Mouse (Mus musculus): ENCODE measurements at regions not wholly inside any gene's neighbourhood (a gene's known extent, or its start where the extent isn't known, plus 50 kb on each side); places are given as distances from the start of the nearest gene placed in this dataset.
A peak's percentile ranks its signal among the peaks of the same experiment; 100 is the strongest.

- Histone ChIP-seq H3K4me3 (no peak overlapping the region), H3K36me3 (no peaks in the 10 kb centered on the region), H3K9me3 (no peaks in the 10 kb centered on the region), H3K4me2 (no peak overlapping the region), H3K27ac (peak overlapping the region; percentile 90), H3K4me1 (peaks cover 19% of the 10 kb centered on the region), H3K9ac (no peak overlapping the region), H3K27me3 (no peaks in the 10 kb centered on the region)
- peak; percentile 90 for ATAC-seq (ENCODE audit: borderline replicate concordance, extremely low read depth, low FRiP score, low TSS enrichment)
- WGBS: 39% methylated on average over 5 of the region's 5 CpGs
Observed at GRCm38 (mm10) chr10:111893489-111893888, 79.0 kb upstream of the Krr1 start.

- H3K4me3 ChIP-seq: no peak overlapping the region
- peak overlapping the region; percentile 90 for H3K27ac ChIP-seq
- no peak overlapping the region for H3K4me2 ChIP-seq
- no peak overlapping the region for H3K9ac ChIP-seq
- no peaks in the 10 kb centered on the region for H3K27me3 ChIP-seq
- peaks cover 19% of the 10 kb centered on the region for H3K4me1 ChIP-seq
- no peaks in the 10 kb centered on the region for H3K36me3 ChIP-seq
- H3K9me3 ChIP-seq: no peaks in the 10 kb centered on the region
- 41% methylated on average over 8 of the region's 8 CpGs for WGBS
- peak; percentile 96 for ATAC-seq (ENCODE audit: borderline replicate concordance, extremely low read depth, low FRiP score, low TSS enrichment)
Observed at GRCm38 (mm10) chr10:111893941-111894340, 78.5 kb upstream of the Krr1 start.

GRCm38 (mm10) chr10:111897361-111897760, 75.1 kb upstream of the Krr1 start:
- H3K27ac ChIP-seq: 0 out of 2 replicates have a peak overlapping the region, but pooled peaks have one; percentile 0
- WGBS: 35% methylated on average over 3 of the region's 3 CpGs
- no peaks in the 10 kb centered on the region for H3K36me3 ChIP-seq
- no peak for ATAC-seq (ENCODE audit: borderline replicate concordance, extremely low read depth, low FRiP score, low TSS enrichment)
- no peak overlapping the region for H3K9ac ChIP-seq
- H3K4me2 ChIP-seq: no peak overlapping the region
- no peaks in the 10 kb centered on the region for H3K9me3 ChIP-seq
- H3K4me1 ChIP-seq: peaks cover 19% of the 10 kb centered on the region
- H3K4me3 ChIP-seq: no peak overlapping the region
- H3K27me3 ChIP-seq: no peaks in the 10 kb centered on the region

GRCm38 (mm10) chr10:111900723-111901716, 71.4 kb upstream of the Krr1 start:
- no peak overlapping the region for H3K9ac ChIP-seq
- ATAC-seq (ENCODE audit: borderline replicate concordance, extremely low read depth, low FRiP score, low TSS enrichment): no peak
- no peak overlapping the region for H3K4me3 ChIP-seq
- 71% methylated on average over 17 of the region's 17 CpGs for WGBS
- peaks cover 6% of the 10 kb centered on the region; the same call in 1 of the 2 replicates for H3K4me1 ChIP-seq
- H3K9me3 ChIP-seq: no peaks in the 10 kb centered on the region
- H3K4me2 ChIP-seq: no peak overlapping the region
- no peak overlapping the region for H3K27ac ChIP-seq
- no peaks in the 10 kb centered on the region for H3K36me3 ChIP-seq
- no peaks in the 10 kb centered on the region for H3K27me3 ChIP-seq

- H3K4me1 ChIP-seq: no peaks in the 10 kb centered on the region
- H3K27ac ChIP-seq: no peak overlapping the region
- no peak for ATAC-seq (ENCODE audit: borderline replicate concordance, extremely low read depth, low FRiP score, low TSS enrichment)
- H3K36me3 ChIP-seq: no peaks in the 10 kb centered on the region
- WGBS: 93% methylated on average over 8 of the region's 8 CpGs
- no peak overlapping the region for H3K4me2 ChIP-seq
- no peak overlapping the region for H3K4me3 ChIP-seq
- H3K9ac ChIP-seq: no peak overlapping the region
- H3K27me3 ChIP-seq: no peaks in the 10 kb centered on the region
- H3K9me3 ChIP-seq: no peaks in the 10 kb centered on the region
Observed at GRCm38 (mm10) chr10:111903956-111904355, 68.5 kb upstream of the Krr1 start.

GRCm38 (mm10) chr10:111907836-111908235, 64.6 kb upstream of the Krr1 start:
- Histone ChIP-seq H3K4me2 (no peak overlapping the region), H3K4me1 (no peaks in the 10 kb centered on the region), H3K36me3 (no peaks in the 10 kb centered on the region), H3K9me3 (no peaks in the 10 kb centered on the region), H3K4me3 (no peak overlapping the region), H3K27me3 (no peaks in the 10 kb centered on the region), H3K9ac (no peak overlapping the region), H3K27ac (no peak overlapping the region)
- WGBS: 76% methylated on average over 5 of the region's 5 CpGs
- ATAC-seq (ENCODE audit: borderline replicate concordance, extremely low read depth, low FRiP score, low TSS enrichment): no peak

- ATAC-seq (ENCODE audit: borderline replicate concordance, extremely low read depth, low FRiP score, low TSS enrichment): no peak
- no peaks in the 10 kb centered on the region for H3K4me1 ChIP-seq
- WGBS: 83% methylated on average over 6 of the region's 6 CpGs
Observed at GRCm38 (mm10) chr10:111912561-111912960, 59.9 kb upstream of the Krr1 start.

GRCm38 (mm10) chr10:111913066-111913785, 59.2 kb upstream of the Krr1 start:
- no peaks in the 10 kb centered on the region for H3K36me3 ChIP-seq
- H3K27ac ChIP-seq: no peak overlapping the region
- H3K4me1 ChIP-seq: no peaks in the 10 kb centered on the region
- WGBS: 89% methylated on average over 20 of the region's 20 CpGs
- no peak overlapping the region for H3K4me3 ChIP-seq
- H3K27me3 ChIP-seq: no peaks in the 10 kb centered on the region
- H3K9me3 ChIP-seq: no peaks in the 10 kb centered on the region
- H3K4me2 ChIP-seq: no peak overlapping the region
- H3K9ac ChIP-seq: no peak overlapping the region
- no peak for ATAC-seq (ENCODE audit: borderline replicate concordance, extremely low read depth, low FRiP score, low TSS enrichment)

More at GRCm38 (mm10) chr10:111912561-111912960, 59.9 kb upstream of the Krr1 start:
- Histone ChIP-seq H3K4me3 (no peak overlapping the region), H3K27ac (no peak overlapping the region), H3K36me3 (no peaks in the 10 kb centered on the region), H3K4me2 (no peak overlapping the region), H3K9ac (no peak overlapping the region), H3K9me3 (no peaks in the 10 kb centered on the region), H3K27me3 (no peaks in the 10 kb centered on the region)

GRCm38 (mm10) chr10:111914231-111914630, 58.2 kb upstream of the Krr1 start:
- Histone ChIP-seq H3K27me3 (no peaks in the 10 kb centered on the region), H3K27ac (no peak overlapping the region), H3K36me3 (no peaks in the 10 kb centered on the region), H3K4me1 (no peaks in the 10 kb centered on the region), H3K4me3 (no peak overlapping the region), H3K9ac (no peak overlapping the region), H3K9me3 (no peaks in the 10 kb centered on the region), H3K4me2 (no peak overlapping the region)
- no peak for ATAC-seq (ENCODE audit: borderline replicate concordance, extremely low read depth, low FRiP score, low TSS enrichment)
- 84% methylated on average over 4 of the region's 4 CpGs for WGBS

- Histone ChIP-seq H3K36me3 (no peaks in the 10 kb centered on the region), H3K4me1 (peaks cover 3% of the 10 kb centered on the region), H3K9me3 (no peaks in the 10 kb centered on the region), H3K27me3 (no peaks in the 10 kb centered on the region), H3K4me2 (no peak overlapping the region), H3K4me3 (no peak overlapping the region), H3K9ac (no peak overlapping the region), H3K27ac (no peak overlapping the region)
- 84% methylated on average over 3 of the region's 3 CpGs for WGBS
- no peak for ATAC-seq (ENCODE audit: borderline replicate concordance, extremely low read depth, low FRiP score, low TSS enrichment)
Observed at GRCm38 (mm10) chr10:111918071-111918507, 54.4 kb upstream of the Krr1 start.

- no peak for ATAC-seq (ENCODE audit: borderline replicate concordance, extremely low read depth, low FRiP score, low TSS enrichment)
- H3K27me3 ChIP-seq: no peaks in the 10 kb centered on the region
- H3K36me3 ChIP-seq: no peaks in the 10 kb centered on the region
- no peak overlapping the region for H3K27ac ChIP-seq
- peaks cover 4% of the 10 kb centered on the region for H3K4me1 ChIP-seq
- WGBS: 71% methylated on average over 2 of the region's 2 CpGs
- no peak overlapping the region for H3K9ac ChIP-seq
- H3K4me3 ChIP-seq: no peak overlapping the region
- no peak overlapping the region for H3K4me2 ChIP-seq
- H3K9me3 ChIP-seq: no peaks in the 10 kb centered on the region
Observed at GRCm38 (mm10) chr10:111919475-111919874, 53.0 kb upstream of the Krr1 start.

- no peak overlapping the region for H3K4me3 ChIP-seq
- H3K27ac ChIP-seq: no peak overlapping the region
- H3K4me1 ChIP-seq: peaks cover 13% of the 10 kb centered on the region
- H3K36me3 ChIP-seq: no peaks in the 10 kb centered on the region
- H3K27me3 ChIP-seq: no peaks in the 10 kb centered on the region; the same call in 1 of the 2 replicates
- no peaks in the 10 kb centered on the region for H3K9me3 ChIP-seq
- no peak overlapping the region for H3K9ac ChIP-seq
- 75% methylated on average over 9 of the region's 9 CpGs for WGBS
- no peak overlapping the region for H3K4me2 ChIP-seq
- no peak for ATAC-seq (ENCODE audit: borderline replicate concordance, extremely low read depth, low FRiP score, low TSS enrichment)
Observed at GRCm38 (mm10) chr10:111921492-111921891, 51.0 kb upstream of the Krr1 start.
